Mouse (Mus musculus): Measurements from ENCODE around the gene Olfr1428.
"Not testable (repeated sequence)": the region's sequence is repeated elsewhere in the genome, so short reads cannot be mapped to it uniquely, and the experiment has no call there.

Olfr1428 gene

GRCm38 (mm10) chr19:12115797-12116196 is at the start of gene Olfr1428:
Olfr1428 (minus strand) TSS chr19:12115897.
- no peak for DNase-seq (ENCODE audit: low read depth, low spot score)

DNA sequence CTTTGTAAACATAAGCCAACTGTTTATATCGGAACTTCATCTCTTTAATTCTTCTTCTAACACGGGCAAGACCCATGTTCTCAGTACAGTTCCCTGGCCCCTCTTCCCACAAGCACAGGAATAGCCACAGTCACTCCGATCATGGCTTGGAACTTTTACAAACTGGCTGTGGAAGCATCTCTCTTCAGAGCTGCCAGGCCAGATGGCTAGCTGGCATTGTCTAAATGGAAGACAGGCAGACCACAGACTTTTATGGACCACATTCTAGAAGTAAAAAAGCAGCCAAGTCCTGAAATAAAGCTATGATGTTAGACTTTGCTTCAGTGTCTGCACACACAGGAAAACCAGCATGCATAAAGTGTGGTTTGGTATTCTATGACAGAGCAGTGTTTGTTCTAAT is 29.8 kb upstream of the Olfr1428 start:
- no peak for DNase-seq (ENCODE audit: low read depth, low spot score)

DNA sequence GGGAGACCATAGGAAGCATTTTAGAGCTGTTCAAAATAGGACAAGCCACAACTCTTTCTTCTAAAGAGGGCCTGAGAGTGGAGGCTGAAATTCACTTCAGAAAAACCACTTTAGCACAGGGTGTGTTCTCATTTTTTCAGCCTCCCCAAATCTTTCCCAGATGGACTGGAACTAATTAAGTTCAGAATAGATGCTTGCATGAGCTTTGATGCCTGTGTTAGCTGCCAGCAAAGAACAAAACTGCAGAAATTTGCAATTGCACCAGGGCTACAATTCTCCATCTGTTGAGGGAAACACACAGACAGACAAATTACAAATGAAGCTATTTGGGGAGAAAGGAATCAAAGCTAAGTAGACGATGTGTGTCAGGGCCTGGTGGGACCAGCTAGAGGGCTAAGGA is 27.7 kb upstream of the Olfr1428 start:
- DNase-seq (ENCODE audit: low read depth, low spot score) = no peak

GRCm38 (mm10) chr19:12134289-12134688 is 18.6 kb upstream of the Olfr1428 start:
- DNase-seq (ENCODE audit: low read depth, low spot score) = no peak

DNA sequence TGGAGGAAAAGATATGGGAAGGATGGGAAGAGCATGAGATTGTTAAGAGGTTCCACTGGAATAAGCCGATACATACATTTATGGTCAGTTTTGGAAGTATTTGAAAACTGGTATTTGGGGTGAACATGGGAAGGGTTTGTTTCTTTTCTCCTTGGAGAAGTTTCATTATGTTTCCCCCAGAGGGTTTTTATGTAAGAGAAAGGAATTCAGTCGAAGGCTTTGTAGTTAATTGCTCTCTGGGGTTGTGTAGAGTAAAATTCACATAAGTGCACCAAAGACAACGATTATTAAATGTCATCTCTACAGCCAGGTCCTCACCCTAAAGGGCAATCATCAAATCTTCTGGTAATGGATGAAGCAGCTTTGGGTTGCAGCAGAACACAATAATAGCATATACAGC is 7.4 kb upstream of the Olfr1428 start, which contains the start of gene Olfr76:
Gene Olfr76, minus strand, starts transcription at position 101 of the 400 bp plus-strand sequence.
- no peak for DNase-seq (ENCODE audit: low read depth, low spot score)

DNA sequence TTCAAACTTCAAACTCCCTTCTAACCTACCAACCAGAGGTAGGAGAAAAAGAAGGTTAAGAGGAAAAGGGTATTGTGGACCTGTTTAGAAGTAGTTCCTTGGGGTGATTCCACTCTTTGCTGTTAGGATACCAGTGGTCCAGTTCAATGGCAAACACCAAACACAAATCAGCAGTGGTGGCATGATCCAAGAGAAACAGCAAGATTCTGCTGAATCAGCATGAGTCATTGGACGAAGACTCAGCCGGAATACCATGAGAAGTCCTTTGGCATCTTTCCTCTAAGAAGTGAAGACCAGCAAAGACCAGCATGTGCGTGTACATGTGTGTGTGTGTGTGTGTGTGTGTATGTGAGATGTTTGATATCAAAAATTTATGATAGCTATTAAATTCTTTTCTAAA is 767 bp upstream of the Olfr1428 start:
- no peak for DNase-seq (ENCODE audit: low read depth, low spot score)

GRCm38 (mm10) chr19:12113807-12114206 is 1.9 kb downstream of the Olfr1428 start:
- DNase-seq (ENCODE audit: low read depth, low spot score) = no peak

DNA sequence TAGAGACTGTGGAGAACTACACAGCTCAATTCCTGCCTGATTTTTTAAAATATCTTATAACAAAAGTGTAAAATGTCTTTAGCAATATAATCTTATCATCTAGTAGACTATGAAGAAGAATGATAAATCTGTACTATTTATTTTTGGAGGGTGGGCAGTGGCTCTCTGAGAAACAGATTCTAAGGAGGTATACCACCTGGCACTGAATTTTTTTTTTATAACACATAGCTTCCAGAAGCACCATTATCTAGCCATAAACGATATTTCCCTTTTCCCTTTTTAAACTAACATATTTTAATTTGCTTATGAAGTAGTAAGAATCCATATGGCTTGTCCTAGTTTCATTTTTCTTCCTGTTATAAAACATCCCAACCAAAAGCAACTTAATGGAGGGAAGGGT is 11.2 kb downstream of the Olfr1428 start:
- DNase-seq (ENCODE audit: low read depth, low spot score) = no peak

DNA sequence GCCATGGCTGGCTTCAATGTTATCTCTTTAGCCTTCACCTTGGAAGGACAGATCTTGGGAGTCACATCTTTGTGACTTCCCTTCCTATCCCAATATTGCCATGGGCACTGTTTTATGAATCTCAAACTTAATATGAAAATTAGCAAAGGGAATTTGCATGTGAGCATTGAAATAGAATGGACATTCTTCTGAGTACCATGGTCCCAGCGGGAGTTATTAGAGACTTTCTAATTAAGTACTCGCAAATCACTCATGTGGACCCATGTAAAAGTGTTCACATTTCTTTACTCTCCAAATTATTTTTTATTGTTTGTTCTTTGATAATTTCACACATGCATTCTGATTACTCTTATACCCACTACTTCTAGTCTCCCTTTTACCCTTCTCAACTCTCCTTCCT is 12.5 kb downstream of the Olfr1428 start, which contains the start of gene Olfr1427:
Gene Olfr1427, minus strand, starts transcription at position 101 of the 400 bp plus-strand sequence.
- no peak for DNase-seq (ENCODE audit: low read depth, low spot score)

DNA sequence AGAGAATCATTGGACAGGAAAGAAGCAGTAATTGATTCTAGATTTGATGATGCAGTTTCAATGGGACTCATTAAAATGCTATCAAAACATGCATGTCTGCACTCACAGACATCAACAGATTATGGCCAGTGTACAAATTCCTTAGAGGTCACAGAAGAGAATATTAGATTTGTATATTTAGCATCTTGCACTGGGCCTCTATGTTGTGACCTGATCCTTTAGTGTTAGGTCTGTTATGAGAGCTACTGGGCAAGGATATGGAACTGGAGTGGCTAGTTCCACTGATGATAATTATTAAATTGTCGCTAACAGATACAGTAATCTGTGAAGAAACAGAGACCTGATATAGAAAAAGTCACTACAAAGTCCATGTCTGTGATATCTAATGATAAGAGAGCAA is 23.8 kb downstream of the Olfr1428 start, which contains the start of gene Olfr1426:
Gene Olfr1426, minus strand, starts transcription at position 101 of the 400 bp plus-strand sequence.
- no peak for DNase-seq (ENCODE audit: low read depth, low spot score)

DNA sequence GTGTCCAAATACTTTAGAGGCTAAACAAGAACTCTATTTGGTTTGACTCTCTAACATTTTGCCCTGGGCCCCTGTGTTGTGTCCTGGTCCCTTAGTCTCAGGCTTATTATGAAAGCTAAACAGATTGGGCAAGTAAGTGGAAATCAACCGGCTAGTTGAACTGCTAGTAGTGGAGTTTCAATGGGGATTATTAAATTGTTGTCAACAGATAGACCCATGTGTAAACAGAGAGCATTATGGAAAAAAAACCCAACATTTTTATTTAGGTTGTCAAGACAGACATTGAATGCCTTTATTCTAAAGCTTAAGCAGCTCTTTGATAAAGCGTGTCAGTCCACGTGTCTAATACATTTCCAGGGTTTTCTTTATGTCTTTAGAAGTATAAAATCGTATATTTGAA is 38.1 kb downstream of the Olfr1428 start, which contains the start of gene Olfr1425:
Gene Olfr1425, minus strand, starts transcription at position 101 of the 400 bp plus-strand sequence.
- not testable (repeated sequence) for DNase-seq (ENCODE audit: low read depth, low spot score)

DNA sequence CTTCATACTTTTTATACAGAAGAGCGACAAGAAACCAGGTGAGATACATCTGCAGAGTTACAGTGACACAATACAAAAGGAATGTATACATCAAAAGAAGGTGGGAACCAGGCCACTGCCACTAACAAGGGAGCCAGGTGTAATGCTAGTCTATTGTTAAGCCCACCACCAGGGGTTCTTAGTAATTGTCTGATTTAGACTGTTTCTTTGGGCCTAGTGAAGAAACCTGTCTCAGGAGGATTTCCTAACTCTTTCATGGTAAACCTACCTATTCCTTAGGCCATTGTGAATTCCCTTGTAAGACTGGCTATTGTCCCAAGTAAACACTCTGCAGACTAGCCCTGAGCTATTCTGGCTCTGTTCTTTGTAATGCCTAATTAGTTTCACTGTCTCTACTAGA is 46.2 kb downstream of the Olfr1428 start:
- DNase-seq (ENCODE audit: low read depth, low spot score) = not testable (repeated sequence)

- not testable (repeated sequence) for DNase-seq (ENCODE audit: low read depth, low spot score)
Measured at GRCm38 (mm10) chr19:12067806-12068205, 47.9 kb downstream of the Olfr1428 start.

DNA sequence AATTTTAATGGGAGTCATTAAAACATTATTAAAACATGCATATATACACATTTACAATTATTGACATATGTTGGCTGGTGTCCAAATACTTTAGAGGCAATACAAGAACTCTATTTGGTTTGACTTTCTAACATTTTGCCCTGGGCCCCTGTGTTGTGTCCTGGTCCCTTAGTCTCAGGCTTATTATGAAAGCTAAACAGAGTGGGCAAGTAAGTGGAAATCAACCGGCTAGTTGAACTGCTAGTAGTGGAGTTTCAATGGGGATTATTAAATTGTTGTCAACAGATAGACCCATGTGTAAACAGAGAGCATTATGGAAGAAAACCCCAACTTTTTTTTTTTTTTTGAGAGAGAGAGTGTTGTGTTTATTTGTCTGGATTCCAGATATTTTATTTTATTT is 53.1 kb downstream of the Olfr1428 start, which contains the start of gene Olfr1424:
Gene Olfr1424, minus strand, starts transcription at position 101 of the 400 bp plus-strand sequence.
- DNase-seq (ENCODE audit: low read depth, low spot score) = not testable (repeated sequence)
